Mouse (Mus musculus): ENCODE measurements around the gene Slc15a3.

Slc15a3 gene

GRCm38 (mm10) chr19:10821319-10821718, 18.2 kb upstream of the Slc15a3 start:
- intact Hi-C loops (cut with DNase I) = no loop called here

GRCm38 (mm10) chr19:10822534-10822933, 17.0 kb upstream of the Slc15a3 start:
- intact Hi-C loops (cut with DNase I) = no loop called here

GRCm38 (mm10) chr19:10824061-10824460, 15.5 kb upstream of the Slc15a3 start:
- intact Hi-C loops (cut with DNase I) = no loop called here

GRCm38 (mm10) chr19:10828321-10828720, 11.2 kb upstream of the Slc15a3 start:
- intact Hi-C loops (cut with DNase I) = no loop called here

GRCm38 (mm10) chr19:10829436-10830175, 9.9 kb upstream of the Slc15a3 start, which contains the start of gene Cd6:
Cd6 (minus strand) TSS chr19:10830058.
- intact Hi-C loops (cut with DNase I) = loop anchor here (5.0 kb wide), 2 partner anchors 112 to 152 kb away; partner anchors contain the start of gene Pga5

- intact Hi-C loops (cut with DNase I) = loop anchor here (5.0 kb wide), 2 partner anchors 114 to 154 kb away; partner anchors contain the start of gene Pga5
Measured at GRCm38 (mm10) chr19:10831424-10831823, 8.1 kb upstream of the Slc15a3 start.

- intact Hi-C loops (cut with DNase I) = loop anchor here (5.0 kb wide), 2 partner anchors 115 to 155 kb away; partner anchors contain the start of gene Pga5
Measured at GRCm38 (mm10) chr19:10832030-10832429, 7.5 kb upstream of the Slc15a3 start.

GRCm38 (mm10) chr19:10833611-10834010, 5.9 kb upstream of the Slc15a3 start:
- intact Hi-C loops (cut with DNase I) = loop anchor here (5.0 kb wide), 2 partner anchors 116 to 156 kb away; partner anchors contain the start of gene Pga5

- intact Hi-C loops (cut with DNase I) = no loop called here
Measured at GRCm38 (mm10) chr19:10835671-10836070, 3.9 kb upstream of the Slc15a3 start.

GRCm38 (mm10) chr19:10841721-10842626, 2.4 kb downstream of the Slc15a3 start:
- intact Hi-C loops (cut with DNase I) = no loop called here

- intact Hi-C loops (cut with DNase I) = no loop called here
Measured at GRCm38 (mm10) chr19:10842914-10843313, 3.4 kb downstream of the Slc15a3 start.

GRCm38 (mm10) chr19:10844206-10844605, 4.7 kb downstream of the Slc15a3 start:
- intact Hi-C loops (cut with DNase I) = no loop called here

- intact Hi-C loops (cut with DNase I) = no loop called here
Measured at GRCm38 (mm10) chr19:10845454-10845853, 5.9 kb downstream of the Slc15a3 start.

GRCm38 (mm10) chr19:10846150-10846549, 6.6 kb downstream of the Slc15a3 start:
- intact Hi-C loops (cut with DNase I) = no loop called here

GRCm38 (mm10) chr19:10847311-10848087, 8.0 kb downstream of the Slc15a3 start:
- intact Hi-C loops (cut with DNase I) = no loop called here

- intact Hi-C loops (cut with DNase I) = no loop called here
Measured at GRCm38 (mm10) chr19:10855422-10855821, 15.9 kb downstream of the Slc15a3 start.

GRCm38 (mm10) chr19:10856520-10856919, 17.0 kb downstream of the Slc15a3 start:
- intact Hi-C loops (cut with DNase I) = no loop called here

GRCm38 (mm10) chr19:10860072-10860497, 20.6 kb downstream of the Slc15a3 start:
- intact Hi-C loops (cut with DNase I) = no loop called here

- intact Hi-C loops (cut with DNase I) = no loop called here
Measured at GRCm38 (mm10) chr19:10866351-10866750, 26.8 kb downstream of the Slc15a3 start.

- intact Hi-C loops (cut with DNase I) = no loop called here
Measured at GRCm38 (mm10) chr19:10867946-10868622, 28.6 kb downstream of the Slc15a3 start.

Data from adrenal gland (tissue).